Mouse (Mus musculus) bone marrow, adult 2 months (tissue): ENCODE data around the gene Abr. TPM values are rescaled to one million over a fixed set of nuclear protein-coding genes. Genes with fewer than 3 reads are reported as not detected.

Source experiments
- H3K27ac ChIP-seq: fragments of 200-500 bp; 2 replicates; pipeline ENCODE4 v1.5.1; 2012; ENCODE audit warnings: low read depth, mild to moderate bottlenecking, control low read depth, inconsistent platforms, low read length; ENCODE audit not compliant: control insufficient read depth, poor library complexity, insufficient read depth
- H3K4me1 ChIP-seq: fragments of 200-500 bp; 2 replicates; pipeline ENCODE4 v1.6.1; 2011; ENCODE audit warnings: low read length; ENCODE audit not compliant: control insufficient read depth, insufficient read depth
- H3K4me3 ChIP-seq: fragments of 200-500 bp; replicated peaks from 2 replicates; pipeline ENCODE3; 2011; ENCODE audit warnings: mild to moderate bottlenecking, low read depth, low read length, control low read depth; ENCODE audit not compliant: control insufficient read depth
- CTCF ChIP-seq: fragments of 200-500 bp; IDR thresholded peaks from 2 replicates; pipeline ENCODE4 v1.5.1; 2011; ENCODE audit warnings: low read length, control low read depth; ENCODE audit not compliant: control insufficient read depth, insufficient read depth
- POLR2A ChIP-seq: fragments of 200-500 bp; IDR thresholded peaks from 2 replicates; pipeline ENCODE4 v1.6.1; 2011; ENCODE audit warnings: low read depth, mild to moderate bottlenecking, control low read depth, low read length, borderline replicate concordance; ENCODE audit not compliant: control insufficient read depth
- WGBS: fragments of 180-500 bp; shearing (Covaris S2); methylation state at CpG from one replicate; pipeline ENCODE4 v1.1.7; 2018; 5-methylcytosine and 5-hydroxymethylcytosine counted together
- polyA plus RNA-seq: library from polyadenylated mRNA; stranded (reverse); fragments of >200 nt; gene quantifications from 2 replicates; pipeline ENCODE4 v1.2.4, GENCODE M21; 2011; ENCODE audit warnings: low replicate concordance; ENCODE audit not compliant: missing spikeins, insufficient read depth, insufficient read length

Gene Abr
- polyA plus RNA-seq, 1 experiment = 43.0 TPM

GRCm38 (mm10) chr11:76385017-76385416 is 237.1 kb downstream of the Abr start:
- WGBS = 84% methylated on average over 4 of the region's 4 CpGs
- no peak overlapping the region for H3K27ac ChIP-seq
- H3K4me3 ChIP-seq = no peak overlapping the region
- no peaks in the 10 kb centered on the region for H3K4me1 ChIP-seq
- TF ChIP-seq CTCF (no peak), POLR2A (no peak)

DNA sequence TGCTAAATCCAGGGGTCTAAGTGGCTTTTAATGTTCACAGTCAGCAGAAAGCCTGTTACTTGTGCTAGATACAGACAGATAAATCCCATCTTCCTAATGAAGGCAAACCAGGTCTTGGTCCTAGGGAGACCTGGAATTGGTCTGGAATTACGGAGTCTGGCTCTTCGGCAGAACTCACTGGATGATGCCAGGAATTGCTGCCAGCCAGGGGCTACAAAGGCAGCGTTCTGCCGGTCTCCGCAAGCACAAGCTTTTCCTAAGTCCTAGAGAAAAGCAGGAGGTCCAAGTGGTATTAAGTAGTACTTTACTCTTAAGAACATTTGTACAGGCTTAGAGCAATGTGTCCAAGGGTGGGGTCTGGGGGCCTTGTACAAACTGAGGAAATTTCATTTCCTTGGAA is 237.8 kb downstream of the Abr start:
- Histone ChIP-seq H3K27ac (no peak overlapping the region), H3K4me3 (no peak overlapping the region), H3K4me1 (no peaks in the 10 kb centered on the region)
- WGBS = 94% methylated on average over 5 of the region's 5 CpGs
- TF ChIP-seq CTCF (no peak), POLR2A (no peak)

- no peak overlapping the region; the same call in 1 of the 2 replicates for H3K27ac ChIP-seq
- no peaks in the 10 kb centered on the region for H3K4me1 ChIP-seq
- TF ChIP-seq POLR2A (no peak), CTCF (no peak)
- 85% methylated on average over 13 of the region's 13 CpGs for WGBS
- no peak overlapping the region for H3K4me3 ChIP-seq
Observed at GRCm38 (mm10) chr11:76382711-76383324, 239.3 kb downstream of the Abr start.

DNA sequence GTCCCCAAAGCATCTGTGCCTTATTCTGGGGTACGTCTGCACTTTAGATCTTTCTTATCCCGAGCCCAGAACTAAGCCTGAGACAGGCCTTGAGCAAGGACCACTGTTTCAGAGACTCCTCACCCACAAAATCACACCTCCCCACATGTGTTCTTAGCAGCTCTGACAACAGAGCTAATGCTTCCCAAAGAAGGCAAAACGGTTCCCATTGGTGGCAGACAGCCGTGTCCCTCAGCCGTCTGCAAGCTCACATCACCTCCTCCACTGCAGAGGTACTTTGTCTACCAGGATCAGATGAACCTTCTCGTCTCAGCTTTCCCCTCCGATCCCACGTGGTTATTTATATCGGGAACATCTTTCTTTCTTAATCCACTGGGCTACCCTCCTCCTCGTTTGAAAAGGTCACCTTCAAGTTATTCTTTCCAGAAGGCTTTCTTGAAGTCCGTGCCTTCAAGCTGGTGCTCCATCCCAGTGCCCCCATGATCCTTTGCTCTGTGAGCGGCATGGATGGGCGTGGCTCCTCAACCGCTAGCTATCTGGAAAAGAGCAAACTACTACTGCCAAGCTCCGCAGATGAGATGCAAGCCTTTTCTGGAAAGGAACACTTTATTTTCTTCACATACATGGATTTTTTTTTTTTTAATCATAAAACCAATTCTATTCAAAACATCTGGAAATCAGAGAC is 240.8 kb downstream of the Abr start:
- no peak overlapping the region for H3K27ac ChIP-seq
- no peak overlapping the region for H3K4me3 ChIP-seq
- no peak for TF ChIP-seq POLR2A
- TF ChIP-seq CTCF = no peak
- 84% methylated on average over 15 of the region's 15 CpGs for WGBS
- no peaks in the 10 kb centered on the region for H3K4me1 ChIP-seq

GRCm38 (mm10) chr11:76379921-76380544 is 242.1 kb downstream of the Abr start:
- Histone ChIP-seq H3K27ac (no peak overlapping the region), H3K4me1 (no peaks in the 10 kb centered on the region), H3K4me3 (no peak overlapping the region)
- TF ChIP-seq POLR2A = no peak
- no peak for TF ChIP-seq CTCF
- 76% methylated on average over 11 of the region's 11 CpGs for WGBS

DNA sequence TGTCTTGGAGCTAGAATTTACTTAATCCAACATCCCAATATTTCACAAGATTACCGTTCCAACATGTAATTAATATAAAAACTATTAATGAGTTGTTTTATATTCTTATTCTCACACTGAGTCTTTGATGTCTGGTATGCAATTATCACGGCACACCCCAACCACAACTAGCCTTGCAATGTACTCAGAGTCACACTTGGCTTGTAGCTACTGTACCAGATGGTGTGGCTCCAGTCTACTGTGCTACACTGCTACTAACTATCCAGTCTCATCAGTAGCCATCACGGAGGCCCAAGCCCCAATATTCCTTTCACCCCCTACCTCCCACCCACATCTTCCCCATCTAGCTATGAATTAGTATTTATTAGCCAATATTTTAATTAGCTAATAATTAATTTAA is 245.7 kb downstream of the Abr start:
- 83% methylated on average over 3 of the region's 3 CpGs for WGBS
- TF ChIP-seq POLR2A (no peak), CTCF (no peak)
- H3K4me3 ChIP-seq = no peak overlapping the region
- no peaks in the 10 kb centered on the region; the same call in 1 of the 2 replicates for H3K4me1 ChIP-seq
- H3K27ac ChIP-seq = no peak overlapping the region

- TF ChIP-seq POLR2A (no peak), CTCF (no peak)
- no peak overlapping the region for H3K27ac ChIP-seq
- WGBS = 76% methylated on average over 17 of the region's 17 CpGs
- H3K4me3 ChIP-seq = no peak overlapping the region
- H3K4me1 ChIP-seq = no peaks in the 10 kb centered on the region; the same call in 1 of the 2 replicates
Observed at GRCm38 (mm10) chr11:76374491-76375185, 247.5 kb downstream of the Abr start.

- no peak overlapping the region for H3K4me3 ChIP-seq
- WGBS = 58% methylated on average over 6 of the region's 6 CpGs
- H3K27ac ChIP-seq = no peak overlapping the region
- TF ChIP-seq POLR2A = no peak
- no peak for TF ChIP-seq CTCF
- H3K4me1 ChIP-seq = no peaks in the 10 kb centered on the region; the same call in 1 of the 2 replicates
Observed at GRCm38 (mm10) chr11:76372534-76372933, 249.6 kb downstream of the Abr start.
